Mouse (Mus musculus) cerebellum, adult 11 months (tissue): Measurements from ENCODE around the gene Bmp6.
A peak's percentile ranks its signal among the peaks of the same experiment; 100 is the strongest.

ENCODE experiments used
- DNase-seq: peaks from one replicate; pipeline ENCODE4 v3.0.0; 2022

The Bmp6 gene

GRCm38 (mm10) chr13:38520299-38520698 lies 175.4 kb downstream of the Bmp6 start:
- no peak for DNase-seq

- no peak for DNase-seq
Observed at GRCm38 (mm10) chr13:38522056-38522654, 177.2 kb downstream of the Bmp6 start.

GRCm38 (mm10) chr13:38523231-38523630 lies 178.3 kb downstream of the Bmp6 start:
- no peak for DNase-seq

GRCm38 (mm10) chr13:38525261-38525660 lies 180.4 kb downstream of the Bmp6 start:
- no peak for DNase-seq

GRCm38 (mm10) chr13:38526116-38526515 lies 181.2 kb downstream of the Bmp6 start:
- DNase-seq = no peak

- DNase-seq = no peak
Observed at GRCm38 (mm10) chr13:38527041-38527796, 182.3 kb downstream of the Bmp6 start.

GRCm38 (mm10) chr13:38527797-38528650 lies 183.1 kb downstream of the Bmp6 start:
- DNase-seq = peak; percentile 78

- no peak for DNase-seq
Observed at GRCm38 (mm10) chr13:38528687-38529294, 183.9 kb downstream of the Bmp6 start, which contains the start of gene Txndc5. Gene Txndc5, minus strand, starts transcription at chr13:38528824.

- no peak for DNase-seq
Observed at GRCm38 (mm10) chr13:38529576-38529975, 184.7 kb downstream of the Bmp6 start.

- DNase-seq = no peak
Observed at GRCm38 (mm10) chr13:38531498-38531897, 186.6 kb downstream of the Bmp6 start.

GRCm38 (mm10) chr13:38533461-38533860 lies 188.6 kb downstream of the Bmp6 start:
- DNase-seq = no peak

- no peak for DNase-seq
Observed at GRCm38 (mm10) chr13:38534016-38534415, 189.1 kb downstream of the Bmp6 start.

GRCm38 (mm10) chr13:38534731-38535130 lies 189.8 kb downstream of the Bmp6 start:
- DNase-seq = no peak

- no peak for DNase-seq
Observed at GRCm38 (mm10) chr13:38537521-38537920, 192.6 kb downstream of the Bmp6 start.

GRCm38 (mm10) chr13:38539192-38539900 lies 194.4 kb downstream of the Bmp6 start:
- no peak for DNase-seq

GRCm38 (mm10) chr13:38543455-38544125 lies 198.7 kb downstream of the Bmp6 start:
- no peak for DNase-seq

- DNase-seq = no peak
Observed at GRCm38 (mm10) chr13:38544769-38545445, 200.0 kb downstream of the Bmp6 start.

GRCm38 (mm10) chr13:38545460-38545859 lies 200.6 kb downstream of the Bmp6 start:
- DNase-seq = no peak

- no peak for DNase-seq
Observed at GRCm38 (mm10) chr13:38546754-38547153, 201.8 kb downstream of the Bmp6 start.

GRCm38 (mm10) chr13:38547717-38548116 lies 202.8 kb downstream of the Bmp6 start:
- DNase-seq = no peak

GRCm38 (mm10) chr13:38548681-38549080 lies 203.8 kb downstream of the Bmp6 start:
- DNase-seq = no peak
